Mouse (Mus musculus): ENCODE results near the gene Sgpp1. TPM values are rescaled to one million over a fixed set of nuclear protein-coding genes. Genes with fewer than 3 reads are reported as not detected.

Sgpp1 gene
- 10.5 TPM for polyA plus RNA-seq (2021)

- in situ Hi-C loops (cut with MboI; ENCODE audit: low pct_unique_long_range_greater_than_20kb): no loop called here
- TF ChIP-seq CTCF (IDR thresholded peaks at IDR 0.05): no peak
- ATAC-seq (peak; percentile 87), DNase-seq (ENCODE audit: low read depth, low spot score) (no peak)
- ChIA-PET POLR2A (no interaction called here), CTCF (interaction anchor here (0.8 kb wide), 1 partner anchor 16 kb away, joined by 3 read pairs; no protein-coding TSS in a partner anchor)
- H3K27me3 ChIP-seq: peaks cover 3% of the 10 kb centered on the region
Observed at GRCm38 (mm10) chr12:75735246-75736200, at the start of gene Sgpp1. Gene Sgpp1 (minus strand): TSS chr12:75735729.

DNA sequence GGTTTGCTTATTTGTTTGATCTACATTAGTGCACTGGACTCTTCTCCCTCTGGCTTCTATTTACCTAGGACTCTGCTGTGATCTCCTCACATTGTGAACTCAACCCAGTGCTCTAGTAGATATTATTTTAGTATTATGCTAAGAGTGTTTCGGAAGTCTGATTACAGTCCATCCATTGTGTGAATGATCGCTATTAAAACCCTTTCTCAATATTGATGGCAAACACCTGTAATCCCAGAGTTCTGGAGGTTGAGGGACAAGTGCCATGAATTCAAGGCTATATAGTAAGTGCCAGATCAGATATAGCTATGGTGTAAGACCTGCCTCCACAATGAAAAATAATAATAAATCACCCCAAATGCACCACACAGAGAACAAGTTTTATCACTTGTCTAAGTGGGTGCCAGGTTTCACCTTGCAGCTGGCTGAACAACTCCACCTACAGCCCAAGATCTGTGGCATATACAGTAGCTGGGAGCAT lies 48.8 kb upstream of the Sgpp1 start:
- POLR2A ChIA-PET: no interaction called here
- ATAC-seq: no peak

GRCm38 (mm10) chr12:75781995-75782394 lies 46.5 kb upstream of the Sgpp1 start:
- no peak for TF ChIP-seq CTCF (IDR thresholded peaks at IDR 0.05)
- in situ Hi-C loops (cut with MboI; ENCODE audit: low pct_unique_long_range_greater_than_20kb): no loop called here
- POLR2A ChIA-PET: no interaction called here
- CTCF ChIA-PET: no interaction called here
- DNase-seq (ENCODE audit: low read depth, low spot score): no peak
- peaks cover 7% of the 10 kb centered on the region for H3K27me3 ChIP-seq
- ATAC-seq: no peak

More for the DNA sequence above, 48.8 kb upstream of the Sgpp1 start:
- DNase-seq (ENCODE audit: low read depth, low spot score): no peak
- in situ Hi-C loops (cut with MboI; ENCODE audit: low pct_unique_long_range_greater_than_20kb): no loop called here
- H3K27me3 ChIP-seq: peaks cover 7% of the 10 kb centered on the region
- TF ChIP-seq CTCF (IDR thresholded peaks at IDR 0.05): no peak
- CTCF ChIA-PET: no interaction called here

- POLR2A ChIA-PET: no interaction called here
- ATAC-seq: no peak
- TF ChIP-seq CTCF (IDR thresholded peaks at IDR 0.05): no peak
- no peak for DNase-seq (ENCODE audit: low read depth, low spot score)
- in situ Hi-C loops (cut with MboI; ENCODE audit: low pct_unique_long_range_greater_than_20kb): no loop called here
- H3K27me3 ChIP-seq: peaks cover 7% of the 10 kb centered on the region
- CTCF ChIA-PET: no interaction called here
Observed at GRCm38 (mm10) chr12:75781445-75781844, 45.9 kb upstream of the Sgpp1 start.

DNA sequence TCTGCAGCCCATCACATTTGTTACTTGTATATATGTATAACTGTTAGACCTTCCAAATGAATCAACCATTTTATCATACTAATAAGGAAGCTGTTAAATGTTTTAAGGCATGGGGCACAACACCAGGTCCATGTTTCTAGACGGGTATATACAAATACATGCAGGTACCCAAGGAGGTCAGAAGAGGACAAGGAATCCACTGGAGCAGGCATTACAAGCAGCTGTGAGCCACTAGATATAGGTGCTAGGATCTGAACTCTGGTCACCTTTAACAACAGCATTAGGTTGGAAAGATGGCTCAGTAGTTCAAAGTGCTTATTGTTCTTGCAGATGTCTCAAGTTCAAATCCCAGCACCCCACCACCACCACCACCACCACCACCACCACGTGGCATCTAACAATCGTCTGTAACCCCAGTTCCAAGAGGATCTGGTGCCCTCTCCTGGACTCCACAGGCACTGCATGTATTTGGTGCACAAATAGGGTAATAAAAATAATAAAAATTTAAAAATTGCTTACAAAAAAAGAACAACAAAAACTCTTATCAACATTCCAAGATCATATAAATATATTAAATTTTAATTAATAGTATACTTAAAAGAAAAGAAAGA lies 37.0 kb upstream of the Sgpp1 start:
- TF ChIP-seq CTCF (IDR thresholded peaks at IDR 0.05): peak; percentile 57
- no peak for DNase-seq (ENCODE audit: low read depth, low spot score)
- CTCF ChIA-PET: interaction anchor here (1.2 to 1.6 kb wide), 4 partner anchors 12 to 124 kb away, joined by 3 to 5 read pairs (median 4); no protein-coding TSS in a partner anchor
- ATAC-seq: no peak
- POLR2A ChIA-PET: no interaction called here
- peaks cover 16% of the 10 kb centered on the region for H3K27me3 ChIP-seq
- in situ Hi-C loops (cut with MboI; ENCODE audit: low pct_unique_long_range_greater_than_20kb): loop anchor here (5.0 to 25.0 kb wide), 3 partner anchors 98 to 1435 kb away; no protein-coding TSS in a partner anchor

DNA sequence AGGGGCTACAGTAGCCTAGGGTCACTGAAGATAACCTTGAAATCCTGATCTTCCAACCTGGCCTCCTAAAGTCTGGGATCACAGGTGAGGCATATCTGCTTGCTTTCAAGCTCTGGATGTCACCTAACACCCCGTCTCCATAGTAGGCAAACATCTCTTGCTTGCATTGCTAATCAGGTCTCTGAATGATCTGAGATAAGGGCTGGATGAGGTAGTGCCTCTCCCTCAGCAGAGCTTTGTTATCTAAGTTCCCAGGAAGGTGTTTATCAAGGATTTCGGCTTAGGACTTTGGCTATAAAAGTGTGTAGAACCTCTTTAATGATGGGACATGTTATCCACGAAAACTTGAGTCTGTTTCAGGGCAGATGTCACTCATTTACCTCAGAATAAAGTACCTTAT lies 35.9 kb upstream of the Sgpp1 start:
- ATAC-seq: no peak
- TF ChIP-seq CTCF (IDR thresholded peaks at IDR 0.05): no peak
- ChIA-PET POLR2A (no interaction called here), CTCF (interaction anchor here (1.2 kb wide), 1 partner anchor 123 kb away, joined by 4 read pairs; no protein-coding TSS in a partner anchor)
- in situ Hi-C loops (cut with MboI; ENCODE audit: low pct_unique_long_range_greater_than_20kb): loop anchor here (5.0 to 25.0 kb wide), 3 partner anchors 97 to 1434 kb away; no protein-coding TSS in a partner anchor
- peaks cover 16% of the 10 kb centered on the region for H3K27me3 ChIP-seq
- no peak for DNase-seq (ENCODE audit: low read depth, low spot score)

DNA sequence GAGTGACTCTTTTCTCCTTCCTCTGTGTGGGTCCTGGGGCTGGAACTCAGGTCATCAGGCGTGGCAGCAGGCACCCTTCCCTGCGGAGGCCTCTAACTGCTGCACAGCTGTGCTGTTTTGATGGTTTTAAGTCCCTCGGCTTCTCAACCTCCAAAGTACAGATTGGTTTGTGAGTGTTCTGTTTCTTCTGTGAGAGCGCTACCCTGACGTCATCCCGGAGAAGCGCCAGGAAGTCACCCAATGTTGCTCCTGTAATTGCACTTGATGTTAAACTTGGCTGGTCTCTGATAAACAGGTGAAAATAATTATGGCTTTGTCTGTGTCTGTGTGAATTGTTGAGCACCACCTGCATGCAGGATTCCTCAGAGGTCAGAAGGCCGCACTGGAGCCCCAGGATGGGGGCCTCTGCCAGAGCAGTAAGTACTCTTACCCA lies 31.4 kb upstream of the Sgpp1 start:
- in situ Hi-C loops (cut with MboI; ENCODE audit: low pct_unique_long_range_greater_than_20kb): loop anchor here (25.0 kb wide), 1 partner anchor 1430 kb away; no protein-coding TSS in a partner anchor
- DNase-seq (ENCODE audit: low read depth, low spot score) (no peak), ATAC-seq (no peak)
- peaks cover 9% of the 10 kb centered on the region for H3K27me3 ChIP-seq
- ChIA-PET POLR2A (no interaction called here), CTCF (no interaction called here)
- TF ChIP-seq CTCF (IDR thresholded peaks at IDR 0.05): no peak

DNA sequence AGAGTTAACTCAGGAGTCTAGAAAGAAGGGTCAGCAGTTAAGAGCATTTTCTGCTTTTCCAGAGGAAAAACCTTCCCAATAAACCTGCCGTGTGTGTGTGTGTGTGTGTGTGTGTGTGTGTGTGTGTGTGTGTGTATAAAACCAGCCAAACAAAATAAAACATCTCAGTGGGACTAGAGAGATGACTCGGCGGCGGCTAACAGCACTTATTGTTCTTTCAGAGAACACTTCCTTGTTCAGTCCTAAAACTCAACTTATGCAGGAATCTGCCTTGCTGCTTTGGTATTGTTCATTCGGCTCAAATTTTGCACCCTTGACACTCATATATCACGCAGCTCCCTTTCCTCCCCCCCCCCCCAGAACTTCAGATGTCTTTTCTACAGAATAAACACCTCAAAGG lies 30.9 kb upstream of the Sgpp1 start:
- in situ Hi-C loops (cut with MboI; ENCODE audit: low pct_unique_long_range_greater_than_20kb): loop anchor here (25.0 kb wide), 1 partner anchor 1429 kb away; no protein-coding TSS in a partner anchor
- ChIA-PET POLR2A (interaction anchor here (0.6 kb wide), 1 partner anchor 316 kb away, joined by 3 read pairs; no protein-coding TSS in a partner anchor), CTCF (no interaction called here)
- ATAC-seq (no peak), DNase-seq (ENCODE audit: low read depth, low spot score) (no peak)
- no peak for TF ChIP-seq CTCF (IDR thresholded peaks at IDR 0.05)
- peaks cover 9% of the 10 kb centered on the region for H3K27me3 ChIP-seq

DNA sequence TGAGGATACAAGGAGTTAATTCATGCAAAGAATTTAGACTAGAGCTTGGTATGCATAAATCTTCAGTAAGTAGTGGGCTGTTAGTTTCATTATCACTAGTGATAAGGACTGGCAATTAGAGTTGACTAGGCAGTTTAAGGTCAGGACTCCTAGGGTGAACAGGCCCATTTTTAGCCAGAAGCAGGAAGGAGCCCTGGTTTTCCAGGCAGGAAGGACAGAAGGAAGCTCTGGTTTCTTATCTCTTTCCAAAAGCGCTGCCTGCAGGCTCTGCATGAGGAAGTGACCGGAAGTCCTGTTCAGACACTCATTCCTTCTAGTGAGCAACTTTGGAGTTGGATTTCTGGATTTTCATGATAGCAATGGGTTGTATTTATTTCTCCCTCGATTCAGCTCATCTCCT lies 30.2 kb upstream of the Sgpp1 start:
- ATAC-seq: no peak
- no peak for DNase-seq (ENCODE audit: low read depth, low spot score)

GRCm38 (mm10) chr12:75756387-75756786 lies 20.9 kb upstream of the Sgpp1 start:
- ChIA-PET CTCF (interaction anchor here (1.0 kb wide), 1 partner anchor 16 kb away, joined by 3 read pairs; no protein-coding TSS in a partner anchor), POLR2A (no interaction called here)
- no peak for TF ChIP-seq CTCF (IDR thresholded peaks at IDR 0.05)
- ATAC-seq (no peak), DNase-seq (ENCODE audit: low read depth, low spot score) (no peak)
- in situ Hi-C loops (cut with MboI; ENCODE audit: low pct_unique_long_range_greater_than_20kb): loop anchor here (25.0 kb wide), 1 partner anchor 1419 kb away; no protein-coding TSS in a partner anchor
- no peaks in the 10 kb centered on the region for H3K27me3 ChIP-seq

More for the DNA sequence above, 30.2 kb upstream of the Sgpp1 start:
- CTCF ChIA-PET: no interaction called here
- TF ChIP-seq CTCF (IDR thresholded peaks at IDR 0.05): no peak
- H3K27me3 ChIP-seq: peaks cover 5% of the 10 kb centered on the region
- in situ Hi-C loops (cut with MboI; ENCODE audit: low pct_unique_long_range_greater_than_20kb): loop anchor here (25.0 kb wide), 1 partner anchor 1428 kb away; no protein-coding TSS in a partner anchor
- POLR2A ChIA-PET: no interaction called here
